Mouse (Mus musculus) kidney, postnatal 36 days (tissue): Measurements from ENCODE around the gene C9.

Experiments used
- DNase-seq, 2 experiments: peaks; one replicate each; pipeline ENCODE4 v3.0.0; 2021 to 2022; ENCODE audit warnings: mixed read lengths in 2 of 2

C9 gene

GRCm38 (mm10) chr15:6445135-6445534, at the start of gene C9:
Gene C9, plus strand, starts transcription at chr15:6445327.
- DNase-seq, result no peak

- DNase-seq, result no peak
These were observed 46.9 kb upstream of the C9 start for GRCm38 (mm10) chr15:6398211-6398610.

- no peak for DNase-seq
These were observed 46.2 kb upstream of the C9 start for GRCm38 (mm10) chr15:6398881-6399280.

GRCm38 (mm10) chr15:6400115-6400514, 45.0 kb upstream of the C9 start:
- DNase-seq, result no peak

- no peak for DNase-seq
These were observed 42.7 kb upstream of the C9 start for GRCm38 (mm10) chr15:6402433-6402832.

GRCm38 (mm10) chr15:6404172-6404571, 41.0 kb upstream of the C9 start:
- no peak for DNase-seq

- peak; percentile 44 to 86 for DNase-seq
These were observed 38.4 kb upstream of the C9 start for GRCm38 (mm10) chr15:6406771-6407170.

- no peak for DNase-seq
These were observed 36.1 kb upstream of the C9 start for GRCm38 (mm10) chr15:6409031-6409430.

- DNase-seq, result peak; percentile 55 to 70
These were observed 35.0 kb upstream of the C9 start for GRCm38 (mm10) chr15:6410161-6410560.

GRCm38 (mm10) chr15:6411334-6411733, 33.8 kb upstream of the C9 start:
- no peak for DNase-seq

GRCm38 (mm10) chr15:6415317-6415716, 29.8 kb upstream of the C9 start:
- no peak for DNase-seq

GRCm38 (mm10) chr15:6431777-6432176, 13.3 kb upstream of the C9 start:
- no peak for DNase-seq

- peak in 1 of 2 experiments; percentile 40 for DNase-seq
These were observed 12.7 kb upstream of the C9 start for GRCm38 (mm10) chr15:6432411-6432810.

GRCm38 (mm10) chr15:6435281-6435680, 9.8 kb upstream of the C9 start:
- no peak for DNase-seq

- DNase-seq, result peak; percentile 58 to 76
These were observed 9.4 kb upstream of the C9 start for GRCm38 (mm10) chr15:6435773-6436172.

- no peak for DNase-seq
These were observed 6.4 kb upstream of the C9 start for GRCm38 (mm10) chr15:6438685-6439084.

- no peak for DNase-seq
These were observed 675 bp upstream of the C9 start for GRCm38 (mm10) chr15:6444452-6444851.

GRCm38 (mm10) chr15:6446181-6446580, 1.1 kb downstream of the C9 start:
- DNase-seq, result no peak

- DNase-seq, result no peak
These were observed 3.8 kb downstream of the C9 start for GRCm38 (mm10) chr15:6448892-6449291.

GRCm38 (mm10) chr15:6454461-6454860, 9.3 kb downstream of the C9 start:
- DNase-seq, result no peak

- peak in 1 of 2 experiments; percentile 15 for DNase-seq
These were observed 16.3 kb downstream of the C9 start for GRCm38 (mm10) chr15:6461381-6461780.

GRCm38 (mm10) chr15:6463361-6463923, 18.3 kb downstream of the C9 start:
- DNase-seq, result no peak

- no peak for DNase-seq
These were observed 21.9 kb downstream of the C9 start for GRCm38 (mm10) chr15:6466995-6467394.

GRCm38 (mm10) chr15:6468845-6469244, 23.7 kb downstream of the C9 start:
- no peak for DNase-seq

- no peak for DNase-seq
These were observed 24.3 kb downstream of the C9 start for GRCm38 (mm10) chr15:6469384-6469783.
